Mouse (Mus musculus): ENCODE data around the gene Jun. TPM values are rescaled to one million over a fixed set of nuclear protein-coding genes. Genes with fewer than 3 reads are reported as not detected.

The Jun gene
- polyA plus RNA-seq (2012): 1,274 and 1,913 TPM in 2 replicates

GRCm38 (mm10) chr4:95052025-95052899 lies at the start of gene Jun:
Gene Jun (minus strand): TSS chr4:95052222.

Other genes starting within 250 kb of the Jun start
- gene Eqtn, start 123.4 kb downstream of the Jun start, polyA plus RNA-seq (2012): not detected in 2 replicates
- gene Mysm1, start 73.1 kb downstream of the Jun start, polyA plus RNA-seq (2012): 2.0 and 2.8 TPM in 2 replicates